ENCODE assay signal across 14 mouse cellular contexts in genomic region chr7:133205704-133206103, GRCm38 (mm10).
A peak's percentile ranks its signal among the peaks of the same experiment; 100 is the strongest.
DNase-seq lines count a peak whose midpoint lies in the region; ATAC-seq lines count a peak whose summit lies in the region.
"Had no signal": no experiment of that assay in that cellular context is flagged by ENCODE, and none has a peak within 500 bp of the region (broad histone marks: within the 10 kb centered on the region; RNA-seq: fewer than 3 reads in every experiment).

No protein-coding gene starts in this region.

- no peak overlapping the region for H3K4me3 ChIP-seq in heart, embryonic 11.5 days (ENCODE audit: low read depth, low read length)
- H3K4me3 ChIP-seq in liver, embryonic 11.5 days (ENCODE audit: low read depth, low read length), result no peak overlapping the region
- H3K4me3 ChIP-seq: liver, embryonic 13.5 days had no signal

- peaks cover 10% of the 10 kb centered on the region; the same call in 1 of the 2 replicates for H3K4me1 ChIP-seq in heart, embryonic 11.5 days (ENCODE audit: control insufficient read depth, insufficient read depth, low read length)
- H3K4me1 ChIP-seq in liver, embryonic 11.5 days (replicated peaks; ENCODE audit: control insufficient read depth, insufficient read depth, low read length), result 0 out of 2 replicates have a peak, but pooled peaks cover 2% of the 10 kb centered on the region
- H3K4me1 ChIP-seq: liver, embryonic 13.5 days had no signal

- peak overlapping the region; percentile 54 for H3K4me2 ChIP-seq in heart, embryonic 11.5 days
- H3K4me2 ChIP-seq in liver, embryonic 11.5 days, result peak overlapping the region; percentile 35
- H3K4me2 ChIP-seq: liver, embryonic 13.5 days had no signal

- no peak overlapping the region for H3K9ac ChIP-seq in heart, embryonic 11.5 days (ENCODE audit: low read depth, low read length)
- no peak overlapping the region for H3K9ac ChIP-seq in liver, embryonic 11.5 days (ENCODE audit: low read depth, low read length)
- H3K9ac ChIP-seq: liver, embryonic 13.5 days had no signal

- DNase-seq in heart, adult 18-20 months, result no peak
- peak; percentile 8 for DNase-seq in kidney, postnatal 14 days
- DNase-seq in kidney, postnatal 25 days, result no peak
- DNase-seq in R1 (ENCODE audit: low read depth, low spot score), result peak; percentile 63
- no peak for DNase-seq in liver, embryonic 11.5 days (ENCODE audit: low spot score)
- DNase-seq in T-cell, adult 2 months (ENCODE audit: low spot score), result no peak
- DNase-seq: kidney, adult 2 months; layer of hippocampus, postnatal 36 days; liver, embryonic 13.5 days; lung, postnatal 4 days; right cerebral cortex, postnatal 25 days; thymus, postnatal 25 days had no signal

- no peak for ATAC-seq in heart, embryonic 11.5 days (replicated peaks; ENCODE audit: insufficient number of reproducible peaks, low FRiP score, low TSS enrichment)
- no peak for ATAC-seq in liver, embryonic 11.5 days (replicated peaks; ENCODE audit: low FRiP score)
- ATAC-seq: Patski had no signal

- H3K9me3 ChIP-seq in heart, embryonic 11.5 days (replicated peaks; ENCODE audit: control insufficient read depth, low read length), result no peaks in the 10 kb centered on the region
- H3K9me3 ChIP-seq in liver, embryonic 11.5 days (ENCODE audit: control insufficient read depth, low read length), result no peaks in the 10 kb centered on the region
- H3K9me3 ChIP-seq: liver, embryonic 13.5 days had no signal

- H3K27me3 ChIP-seq in heart, embryonic 11.5 days (ENCODE audit: control insufficient read depth, insufficient read depth, low read length), result no peaks in the 10 kb centered on the region
- H3K27me3 ChIP-seq in liver, embryonic 11.5 days (replicated peaks; ENCODE audit: control insufficient read depth, insufficient read depth, low read length), result no peaks in the 10 kb centered on the region
- H3K27me3 ChIP-seq: liver, embryonic 13.5 days; Patski had no signal

- 2% methylated on average over 7 of the region's 7 CpGs for WGBS in heart, embryonic 11.5 days (ENCODE audit: insufficient replicate concordance)
- WGBS in liver, embryonic 11.5 days, result 3% methylated on average over 7 of the region's 7 CpGs

- H3K27ac ChIP-seq in heart, embryonic 11.5 days (ENCODE audit: low read depth, low read length), result no peak overlapping the region
- H3K27ac ChIP-seq in liver, embryonic 11.5 days (ENCODE audit: low read depth, low read length), result no peak overlapping the region
- H3K27ac ChIP-seq: liver, embryonic 13.5 days had no signal

- no peaks in the 10 kb centered on the region for H3K36me3 ChIP-seq in heart, embryonic 11.5 days (ENCODE audit: control insufficient read depth, insufficient read depth, low read length)
- no peaks in the 10 kb centered on the region for H3K36me3 ChIP-seq in liver, embryonic 11.5 days (ENCODE audit: control insufficient read depth, insufficient read depth, low read length)
- H3K36me3 ChIP-seq: liver, embryonic 13.5 days had no signal

Comparison
In these comparisons a context has a peak if more than half of its experiments do, and no peak if none do; other contexts are left out.
1. DNase-seq: peak in kidney, postnatal 14 days (single experiment) and R1 (single experiment); none in heart, adult 18-20 months (0 of 2), kidney, postnatal 25 days (0 of 2), liver, embryonic 11.5 days (single experiment) and T-cell, adult 2 months (single experiment).